Mouse (Mus musculus) kidney, adult 10 weeks (tissue): Measurements from ENCODE around the gene Adamtsl3. TPM values are rescaled to one million over a fixed set of nuclear protein-coding genes. Genes with fewer than 3 reads are reported as not detected.

Source experiments
- polyA plus RNA-seq: library from polyadenylated mRNA; stranded (reverse); fragments of 350-450 nt; fragmentation: Illumina TruSeq; extraction: RNeasy Lipid Tissue Mini Kit (QIAGEN cat#74804); gene quantifications from one replicate; pipeline ENCODE4 v1.2.3, GENCODE M21; 2014; ENCODE audit warnings: low read depth, low replicate concordance

Gene Adamtsl3
- polyA plus RNA-seq: 0.40 TPM

GRCm38 (mm10) chr7:82335211-82336121, at the start of gene Adamtsl3:
Gene Adamtsl3 (plus strand): TSS chr7:82335694.

GRCm38 (mm10) chr7:82648353-82649080, 313.0 kb downstream of the Adamtsl3 start, which contains the start of the genes Saxo2 and Efl1:
Gene Saxo2 (minus strand): TSS chr7:82648528.
Gene Efl1 (plus strand): TSS chr7:82648614.

Other genes starting within 250 kb of the Adamtsl3 start
- 0.77 TPM for gene Sh3gl3, start 161.9 kb upstream of the Adamtsl3 start, polyA plus RNA-seq